Mouse (Mus musculus): Measurements from ENCODE around the gene Phf8. TPM values are rescaled to one million over a fixed set of nuclear protein-coding genes. Genes with fewer than 3 reads are reported as not detected.

Gene Phf8
- polyA plus RNA-seq, 1 experiment from 2014 or later = 24.0 TPM

- Histone ChIP-seq H3K36me3 (ENCODE audit: inconsistent target) (no peaks in the 10 kb centered on the region), H3K4me3 (ENCODE audit: inconsistent target) (no peak overlapping the region), H3K27ac (no peak overlapping the region), H3K79me2 (ENCODE audit: inconsistent target) (no peaks in the 10 kb centered on the region)
- WGBS (ENCODE audit: missing documents) = 98% methylated on average over 4 of the region's 5 CpGs
These were observed 154.2 kb downstream of the Phf8 start for GRCm38 (mm10) chrX:151674492-151675171.

Other genes starting within 250 kb of the Phf8 start
- gene Fam120c, start 176.5 kb upstream of the Phf8 start, polyA plus RNA-seq (2018) = 1.0 to 2.9 TPM (median 1.3 TPM) in 3 replicates